Mouse (Mus musculus): ENCODE results near the gene Zmiz1.

The Zmiz1 gene

GRCm38 (mm10) chr14:25598960-25599359 lies 140.0 kb downstream of the Zmiz1 start:
- no peak for DNase-seq

- no peak for DNase-seq
These were observed 140.9 kb downstream of the Zmiz1 start for GRCm38 (mm10) chr14:25599934-25600333.

GRCm38 (mm10) chr14:25600358-25600757 lies 141.4 kb downstream of the Zmiz1 start:
- DNase-seq = peak; percentile 54 to 64

GRCm38 (mm10) chr14:25600951-25601350 lies 142.0 kb downstream of the Zmiz1 start:
- no peak for DNase-seq

- DNase-seq = no peak
These were observed 143.0 kb downstream of the Zmiz1 start for GRCm38 (mm10) chr14:25602018-25602417.

- DNase-seq = no peak
These were observed 145.6 kb downstream of the Zmiz1 start for GRCm38 (mm10) chr14:25604395-25605142.

GRCm38 (mm10) chr14:25606372-25607140 lies 147.6 kb downstream of the Zmiz1 start:
- peak; percentile 61 to 62 for DNase-seq

- DNase-seq = peak; percentile 53 to 54
These were observed 148.4 kb downstream of the Zmiz1 start for GRCm38 (mm10) chr14:25607141-25607967.

- peak; percentile 72 for DNase-seq
These were observed 149.0 kb downstream of the Zmiz1 start for GRCm38 (mm10) chr14:25607968-25608491.

GRCm38 (mm10) chr14:25608618-25609017 lies 149.6 kb downstream of the Zmiz1 start:
- DNase-seq = peak in 1 of 2 experiments; percentile 26

- DNase-seq = peak; percentile 39 to 51
These were observed 150.4 kb downstream of the Zmiz1 start for GRCm38 (mm10) chr14:25609355-25609754.

- no peak for DNase-seq
These were observed 151.6 kb downstream of the Zmiz1 start for GRCm38 (mm10) chr14:25610396-25611158.

GRCm38 (mm10) chr14:25611159-25611697 lies 152.2 kb downstream of the Zmiz1 start:
- DNase-seq = no peak

GRCm38 (mm10) chr14:25611815-25612698 lies 153.1 kb downstream of the Zmiz1 start:
- DNase-seq = no peak

GRCm38 (mm10) chr14:25613942-25614575 lies 155.1 kb downstream of the Zmiz1 start:
- no peak for DNase-seq

- DNase-seq = peak; percentile 32 to 48
These were observed 155.7 kb downstream of the Zmiz1 start for GRCm38 (mm10) chr14:25614684-25615083.

- no peak for DNase-seq
These were observed 156.6 kb downstream of the Zmiz1 start for GRCm38 (mm10) chr14:25615602-25616001.

- DNase-seq = no peak
These were observed 157.2 kb downstream of the Zmiz1 start for GRCm38 (mm10) chr14:25616009-25616723.

GRCm38 (mm10) chr14:25617264-25617663 lies 158.3 kb downstream of the Zmiz1 start:
- no peak for DNase-seq
